Mouse (Mus musculus): ENCODE data around the gene Cybrd1.

GRCm38 (mm10) chr2:71173031-71173430 is 55.3 kb downstream of the Cybrd1 start:
- TF ChIP-seq POLR2A (IDR thresholded peaks at IDR 0.05; ENCODE audit: control insufficient read depth in 1 of 2, insufficient read depth in 1 of 2, low read depth in 1 of 2, low read length in 2 of 2, poor library complexity in 1 of 2) (no peak), MYB (IDR thresholded peaks at IDR 0.05; ENCODE audit: low read depth, low read length) (no peak), BHLHE40 (IDR thresholded peaks at IDR 0.05; ENCODE audit: borderline replicate concordance, low read depth, low read length) (no peak), TCF12 (IDR thresholded peaks at IDR 0.05; ENCODE audit: low read depth, low read length) (no peak), MAFK (IDR thresholded peaks at IDR 0.05; ENCODE audit: borderline replicate concordance, low read depth, low read length) (no peak), ZKSCAN1 (IDR thresholded peaks at IDR 0.05; ENCODE audit: low read depth, low read length) (no peak), CTCF (IDR thresholded peaks at IDR 0.05 in 2 of 3, conservative IDR thresholded peaks at IDR 0.05 in 1 of 3; ENCODE audit: control insufficient read depth in 1 of 3, insufficient read depth in 1 of 3, low read depth in 2 of 3, low read length in 3 of 3, poor library complexity in 1 of 3, severe bottlenecking in 1 of 3) (no peak), USF1 (IDR thresholded peaks at IDR 0.05; ENCODE audit: low read depth, low read length) (no peak), USF2 (IDR thresholded peaks at IDR 0.05; ENCODE audit: borderline replicate concordance in 1 of 2, insufficient read depth in 1 of 2, low read depth in 1 of 2, low read length in 2 of 2) (no peak), NRF1 (IDR thresholded peaks at IDR 0.05; ENCODE audit: insufficient read depth, low read depth, low read length, poor library complexity, severe bottlenecking) (no peak), SMC3 (IDR thresholded peaks at IDR 0.05; ENCODE audit: low read depth, low read length) (no peak), UBTF (IDR thresholded peaks at IDR 0.05; ENCODE audit: borderline replicate concordance, insufficient read depth, low read depth, low read length) (no peak)
